Mouse (Mus musculus) lung, postnatal 0 days (tissue): ENCODE data around the gene Gdpd3. TPM values are rescaled to one million over a fixed set of nuclear protein-coding genes. Genes with fewer than 3 reads are reported as not detected.
"Not testable (repeated sequence)": the region's sequence is repeated elsewhere in the genome, so short reads cannot be mapped to it uniquely, and the experiment has no call there.

Source experiments
- ATAC-seq: fragments of 200-750 bp; cut with Nextera tagmentation; 2 replicates; pipeline ENCODE4 v1.8.0; 2017; ENCODE audit warnings: moderate library complexity
- DNase-seq: peaks from one replicate; pipeline ENCODE4 v3.0.0-alpha.2; 2016; ENCODE audit warnings: low spot score
- H3K27ac ChIP-seq: fragments of 300-500 bp; sonication (generic); 2 replicates; pipeline ENCODE4 v1.5.1; 2014; ENCODE audit warnings: antibody characterized with exemption, mild to moderate bottlenecking, low read length, mixed read lengths
- H3K27me3 ChIP-seq: fragments of 300-500 bp; sonication (generic); replicated peaks from 2 replicates; pipeline ENCODE4 v1.6.1; 2014; ENCODE audit warnings: low read length, mixed read lengths; ENCODE audit not compliant: insufficient read depth
- H3K36me3 ChIP-seq: fragments of 300-500 bp; sonication (generic); 2 replicates; pipeline ENCODE4 v1.6.1; 2014; ENCODE audit warnings: low read length, mixed read lengths; ENCODE audit not compliant: insufficient read depth
- H3K4me1 ChIP-seq: fragments of 300-500 bp; sonication (generic); 2 replicates; pipeline ENCODE4 v1.6.1; 2014; ENCODE audit warnings: antibody characterized with exemption, low read depth, low read length, mixed read lengths; ENCODE audit not compliant: insufficient read depth
- H3K4me2 ChIP-seq: fragments of 300-500 bp; sonication (generic); replicated peaks from 2 replicates; pipeline ENCODE4 v1.6.1; 2014; ENCODE audit warnings: low read depth, mild to moderate bottlenecking, low read length, moderate library complexity, mixed read lengths
- H3K4me3 ChIP-seq: fragments of 300-500 bp; sonication (generic); 2 replicates; pipeline ENCODE4 v1.5.1; 2014; ENCODE audit warnings: low read depth, low read length
- H3K9ac ChIP-seq: fragments of 300-500 bp; sonication (generic); replicated peaks from 2 replicates; pipeline ENCODE4 v1.6.1; 2014; ENCODE audit warnings: low read depth, mild to moderate bottlenecking
- H3K9me3 ChIP-seq: fragments of 300-500 bp; sonication (generic); 2 replicates; pipeline ENCODE4 v1.6.1; 2016; ENCODE audit warnings: low read length, mixed read lengths
- CTCF ChIP-seq: IDR thresholded peaks from 2 replicates; pipeline ENCODE4 v1.5.1; 2016; ENCODE audit warnings: antibody characterized with exemption, mild to moderate bottlenecking
- EP300 ChIP-seq: IDR thresholded peaks from 2 replicates; pipeline ENCODE4 v1.6.1; 2016; ENCODE audit warnings: antibody characterized with exemption, mild to moderate bottlenecking, control low read depth
- WGBS: fragments of 180-500 bp; shearing (Covaris S2); extraction: QIAGEN DNeasy Blood & Tissue Kit; methylation state at CpG from one replicate; pipeline ENCODE4 v1.1.7; 2014; 5-methylcytosine and 5-hydroxymethylcytosine counted together
- polyA plus RNA-seq: library from polyadenylated mRNA; unstranded; fragments of >200 nt; fragmentation: Nextera tagmentation; extraction: Ambion mirVana; gene quantifications from 2 replicates; pipeline ENCODE4 v1.2.1, GENCODE M21; 2015

The Gdpd3 gene
- polyA plus RNA-seq, 1 experiment from 2014 or later = 3.4 TPM

GRCm38 (mm10) chr7:126775978-126776234 is 9.8 kb downstream of the Gdpd3 start:
- H3K4me3 ChIP-seq = no peak overlapping the region
- H3K27ac ChIP-seq = peak overlapping the region; percentile 94
- peak overlapping the region; percentile 94; the same call in 1 of the 2 replicates for H3K4me2 ChIP-seq
- 48% methylated on average over 3 of the region's 3 CpGs for WGBS
- H3K9ac ChIP-seq = no peak overlapping the region
- H3K9me3 ChIP-seq = no peaks in the 10 kb centered on the region
- peak; percentile 67 for DNase-seq
- H3K4me1 ChIP-seq = peaks cover 25% of the 10 kb centered on the region
- H3K36me3 ChIP-seq = peaks cover 4% of the 10 kb centered on the region; the same call in 1 of the 2 replicates
- peak; percentile 34 for ATAC-seq
- H3K27me3 ChIP-seq = no peaks in the 10 kb centered on the region
- TF ChIP-seq EP300 = no peak

- peak within 1 kb of the TSS; percentile 94 for H3K4me2 ChIP-seq
- ATAC-seq (peak; percentile 93), DNase-seq (peak; percentile 98)
- H3K9me3 ChIP-seq = no peaks in the 10 kb centered on the region
- peaks cover 29% of the 10 kb centered on the region for H3K4me1 ChIP-seq
- no peaks in the 10 kb centered on the region for H3K27me3 ChIP-seq
- no peaks in the 10 kb centered on the region for H3K36me3 ChIP-seq
- H3K27ac ChIP-seq = peak within 1 kb of the TSS; percentile 94
- peak within 1 kb of the TSS; percentile 93 for H3K4me3 ChIP-seq
- TF ChIP-seq CTCF (no peak), EP300 (peak; percentile 29; the same call in 1 of the 2 replicates)
- peak within 1 kb of the TSS; percentile 98 for H3K9ac ChIP-seq
- under 1% methylated on average over 16 of the region's 37 CpGs for WGBS
These were observed 10.5 kb downstream of the Gdpd3 start, which contains the start of gene Ypel3 for GRCm38 (mm10) chr7:126776598-126777057. Ypel3 (plus strand) TSS chr7:126776955.

- Histone ChIP-seq H3K4me1 (peaks cover 29% of the 10 kb centered on the region), H3K27me3 (no peaks in the 10 kb centered on the region), H3K9ac (peak overlapping the region; percentile 98), H3K9me3 (no peaks in the 10 kb centered on the region), H3K4me2 (peak overlapping the region; percentile 94), H3K36me3 (no peaks in the 10 kb centered on the region), H3K27ac (peak overlapping the region; percentile 94), H3K4me3 (peak overlapping the region; percentile 93)
- ATAC-seq (no peak), DNase-seq (peak; percentile 57)
- 38% methylated on average over 10 of the region's 10 CpGs for WGBS
- TF ChIP-seq CTCF (no peak), EP300 (no peak)
These were observed 11.3 kb downstream of the Gdpd3 start for GRCm38 (mm10) chr7:126777476-126777875.

GRCm38 (mm10) chr7:126778147-126778546 is 12.0 kb downstream of the Gdpd3 start:
- no peak overlapping the region; the same call in 1 of the 2 replicates for H3K4me3 ChIP-seq
- no peak for TF ChIP-seq CTCF
- no peak for TF ChIP-seq EP300
- DNase-seq = no peak
- H3K9ac ChIP-seq = peak overlapping the region; percentile 98
- no peak for ATAC-seq
- no peaks in the 10 kb centered on the region for H3K27me3 ChIP-seq
- peak overlapping the region; percentile 94; the same call in 1 of the 2 replicates for H3K27ac ChIP-seq
- WGBS = 71% methylated on average over 3 of the region's 3 CpGs
- H3K4me1 ChIP-seq = peaks cover 29% of the 10 kb centered on the region
- no peaks in the 10 kb centered on the region for H3K9me3 ChIP-seq
- H3K4me2 ChIP-seq = peak overlapping the region; percentile 94
- no peaks in the 10 kb centered on the region for H3K36me3 ChIP-seq

- ATAC-seq, H3K9me3 ChIP-seq, DNase-seq, H3K27me3 ChIP-seq, H3K9ac ChIP-seq, H3K4me2 ChIP-seq, H3K4me3 ChIP-seq, H3K36me3 ChIP-seq: not testable (repeated sequence)
- WGBS = 83% methylated on average over 7 of the region's 7 CpGs
- Histone ChIP-seq H3K27ac (peak overlapping the region; percentile 43; the same call in 1 of the 2 replicates), H3K4me1 (peaks cover 29% of the 10 kb centered on the region)
These were observed 13.0 kb downstream of the Gdpd3 start for GRCm38 (mm10) chr7:126779101-126779500.

- Histone ChIP-seq H3K27me3 (no peaks in the 10 kb centered on the region), H3K4me1 (peaks cover 29% of the 10 kb centered on the region), H3K27ac (peak overlapping the region; percentile 43), H3K4me2 (peak overlapping the region; percentile 72), H3K9me3 (no peaks in the 10 kb centered on the region), H3K36me3 (0 out of 2 replicates have a peak, but pooled peaks cover 7% of the 10 kb centered on the region), H3K4me3 (peak overlapping the region; percentile 28), H3K9ac (0 out of 2 replicates have a peak overlapping the region, but pooled peaks have one; percentile 16)
- DNase-seq (peak; percentile 91), ATAC-seq (peak; percentile 54)
- TF ChIP-seq CTCF (peak; percentile 93), EP300 (no peak)
- WGBS = 1% methylated on average over 21 of the region's 21 CpGs
These were observed 14.1 kb downstream of the Gdpd3 start for GRCm38 (mm10) chr7:126779983-126780970.
